Comparison of ENCODE assay signal across 25 mouse cellular contexts in genomic region chr4:40802787-40803186, GRCm38 (mm10). TPM values are rescaled to one million over a fixed set of nuclear protein-coding genes. Genes with fewer than 3 reads are reported as not detected.
DNase-seq lines count a peak whose midpoint lies in the region; ATAC-seq and TF ChIP-seq lines count a peak whose summit lies in the region.
"Had no signal": no experiment of that assay in that cellular context is flagged by ENCODE, and none has a peak within 500 bp of the region (broad histone marks: within the 10 kb centered on the region; RNA-seq: fewer than 3 reads in every experiment).

No protein-coding gene starts in this region.

- no peak overlapping the region for H3K4me2 ChIP-seq in heart, embryonic 13.5 days
- H3K4me2 ChIP-seq: hindbrain, embryonic 14.5 days had no signal

- no peaks in the 10 kb centered on the region for H3K27me3 ChIP-seq in heart, embryonic 13.5 days (replicated peaks)
- H3K27me3 ChIP-seq: CH12.LX had no signal

- TF ChIP-seq CTCF in embryonic fibroblast, embryonic 13.5 days (IDR thresholded peaks at IDR 0.05; ENCODE audit: borderline replicate concordance, insufficient read depth, low read length) = no peak

- no peak for ATAC-seq in heart, embryonic 13.5 days (ENCODE audit: extremely low read depth, insufficient number of reproducible peaks, low FRiP score, low TSS enrichment)
- ATAC-seq: forebrain, embryonic 14.5 days; forebrain, postnatal 0 days; hindbrain, postnatal 0 days; inflammation-experienced regulatory T-cells, adult 6 months; intestine, postnatal 0 days had no signal

- TF ChIP-seq POLR2A in embryonic fibroblast, embryonic 13.5 days (IDR thresholded peaks at IDR 0.05; ENCODE audit: low read depth, low read length) = no peak

- H3K9ac ChIP-seq in heart, embryonic 13.5 days = no peak overlapping the region
- H3K9ac ChIP-seq: forebrain, postnatal 0 days; hindbrain, embryonic 14.5 days had no signal

- H3K4me3 ChIP-seq in heart, embryonic 13.5 days = no peak overlapping the region
- no peak overlapping the region for H3K4me3 ChIP-seq in embryonic fibroblast, embryonic 13.5 days (ENCODE audit: insufficient read depth, low read length)

- H3K9me3 ChIP-seq in heart, embryonic 13.5 days = no peaks in the 10 kb centered on the region
- H3K9me3 ChIP-seq: G1E had no signal

- 81% methylated on average over 3 of the region's 3 CpGs for WGBS in heart, embryonic 13.5 days

- H3K4me1 ChIP-seq in heart, embryonic 13.5 days = peaks cover 47% of the 10 kb centered on the region
- H3K4me1 ChIP-seq in embryonic fibroblast, embryonic 13.5 days (ENCODE audit: control insufficient read depth, insufficient read depth, low read length) = peaks cover 14% of the 10 kb centered on the region

- H3K36me3 ChIP-seq in heart, embryonic 13.5 days = peaks cover 65% of the 10 kb centered on the region

- 0 out of 2 replicates have a peak overlapping the region, but pooled peaks have one; percentile 54 for H3K27ac ChIP-seq in heart, embryonic 13.5 days (replicated peaks)
- H3K27ac ChIP-seq in embryonic fibroblast, embryonic 13.5 days (ENCODE audit: insufficient read depth, low read length) = peak overlapping the region; percentile 90; the same call in 1 of the 2 replicates
- H3K27ac ChIP-seq: hindbrain, embryonic 14.5 days; hindbrain, postnatal 0 days had no signal

- DNase-seq in heart, adult 8-10 months (ENCODE audit: low spot score) = no peak
- DNase-seq in 3134 (ENCODE audit: extremely low read depth, insufficient read length, low spot score) (peak; percentile 18), 3T3-L1 (ENCODE audit: low read depth, low spot score) (peak; percentile 82)
- DNase-seq in right cerebral cortex, postnatal 14 days = no peak
- DNase-seq in layer of hippocampus, postnatal 14 days (ENCODE audit: low spot score in 2 of 2) = no peak
- DNase-seq in cerebellum, adult 9-10 months = no peak
- DNase-seq: adrenal gland, adult 2 months; adrenal gland, postnatal 14 days; B cell, adult 2 months; cerebellum, adult 11-12 months; cerebellum, adult 8-10 months; cerebellum, postnatal 14 days; forebrain, postnatal 0 days; gastrocnemius, postnatal 25 days; heart, postnatal 14 days; kidney, adult 2 months had no signal

RNA-seq across cellular contexts. Expression of gene Smu1, which starts 45.1 kb away (rescaled TPM):
- 95.7 and 107 TPM in 2 replicates for polyA plus RNA-seq in heart, embryonic 13.5 days (2015; fragmentation: Nextera tagmentation; extraction: Ambion mirVana)
- 10 to 100 TPM; 29.4 to 31.0 (median 30.4) TPM for total RNA-seq in heart, adult 8-10 months (2022)
- polyA plus RNA-seq in embryonic fibroblast, embryonic 13.5 days (2011; ENCODE audit: insufficient read length, low read depth, missing spikeins) = 76.1 and 91.2 TPM in 2 replicates
- 10 to 100 TPM; 42.4 to 44.2 TPM for total RNA-seq in layer of hippocampus, postnatal 14 days (2021)

RNA-seq across cellular contexts. Expression of gene B4galt1, which starts 51.0 kb away (rescaled TPM):
- 46.2 and 48.1 TPM in 2 replicates for polyA plus RNA-seq in heart, embryonic 13.5 days (2015; fragmentation: Nextera tagmentation; extraction: Ambion mirVana)
- total RNA-seq in heart, adult 8-10 months (2022) = 10 to 100 TPM; 53.9 to 60.3 (median 57.4) TPM
- 103 and 119 TPM in 2 replicates for polyA plus RNA-seq in embryonic fibroblast, embryonic 13.5 days (2011; ENCODE audit: insufficient read length, low read depth, missing spikeins)
- 1 to 10 TPM; 6.2 to 8.5 TPM for total RNA-seq in layer of hippocampus, postnatal 14 days (2021)

Comparison
In these comparisons a context has a peak if more than half of its experiments do, and no peak if none do; other contexts are left out.
1. DNase-seq: peak in 3134 (single experiment) and 3T3-L1 (single experiment); none in heart, adult 8-10 months (single experiment), right cerebral cortex, postnatal 14 days (single experiment), layer of hippocampus, postnatal 14 days (0 of 2) and cerebellum, adult 9-10 months (single experiment).
2. RNA of gene B4galt1, which starts 51.0 kb away (total RNA-seq): 53.9 to 60.3 TPM in heart, adult 8-10 months; 6.2 to 8.5 TPM in layer of hippocampus, postnatal 14 days; every median in the first group is over 4 times any median in the second.